Mouse (Mus musculus): ENCODE data around the gene Wfdc5. TPM values are rescaled to one million over a fixed set of nuclear protein-coding genes. Genes with fewer than 3 reads are reported as not detected.

Gene Wfdc5
- polyA plus RNA-seq, 1 experiment: not detected

- H3K4me3 ChIP-seq (ENCODE audit: insufficient read depth, low read length): no peak overlapping the region
- H3K4me1 ChIP-seq (ENCODE audit: control insufficient read depth, insufficient read depth, low read length): no peaks in the 10 kb centered on the region
- no peak overlapping the region for H3K27ac ChIP-seq (ENCODE audit: insufficient read depth, low read depth, low read length)
- TF ChIP-seq POLR2A (IDR thresholded peaks at IDR 0.05; ENCODE audit: borderline replicate concordance, low read depth, low read length) (no peak), CTCF (IDR thresholded peaks at IDR 0.05; ENCODE audit: low read depth, low read length) (no peak)
Measured at GRCm38 (mm10) chr2:164135367-164135766, 47.2 kb downstream of the Wfdc5 start.

GRCm38 (mm10) chr2:164134563-164134962 is 48.0 kb downstream of the Wfdc5 start:
- no peak for TF ChIP-seq POLR2A (IDR thresholded peaks at IDR 0.05; ENCODE audit: borderline replicate concordance, low read depth, low read length)
- TF ChIP-seq CTCF (IDR thresholded peaks at IDR 0.05; ENCODE audit: low read depth, low read length): no peak
- Histone ChIP-seq H3K27ac (ENCODE audit: insufficient read depth, low read depth, low read length) (no peak overlapping the region), H3K4me3 (ENCODE audit: insufficient read depth, low read length) (no peak overlapping the region), H3K4me1 (ENCODE audit: control insufficient read depth, insufficient read depth, low read length) (no peaks in the 10 kb centered on the region)

GRCm38 (mm10) chr2:164131586-164131985 is 51.0 kb downstream of the Wfdc5 start:
- Histone ChIP-seq H3K4me1 (ENCODE audit: control insufficient read depth, insufficient read depth, low read length) (no peaks in the 10 kb centered on the region), H3K4me3 (ENCODE audit: insufficient read depth, low read length) (no peak overlapping the region), H3K27ac (ENCODE audit: insufficient read depth, low read depth, low read length) (no peak overlapping the region)
- TF ChIP-seq CTCF (IDR thresholded peaks at IDR 0.05; ENCODE audit: low read depth, low read length): no peak
- TF ChIP-seq POLR2A (IDR thresholded peaks at IDR 0.05; ENCODE audit: borderline replicate concordance, low read depth, low read length): no peak

- TF ChIP-seq POLR2A (IDR thresholded peaks at IDR 0.05; ENCODE audit: borderline replicate concordance, low read depth, low read length) (no peak), CTCF (IDR thresholded peaks at IDR 0.05; ENCODE audit: low read depth, low read length) (no peak)
- Histone ChIP-seq H3K27ac (ENCODE audit: insufficient read depth, low read depth, low read length) (no peak overlapping the region), H3K4me3 (ENCODE audit: insufficient read depth, low read length) (no peak overlapping the region), H3K4me1 (ENCODE audit: control insufficient read depth, insufficient read depth, low read length) (no peaks in the 10 kb centered on the region)
Measured at GRCm38 (mm10) chr2:164128576-164129411, 53.7 kb downstream of the Wfdc5 start.

GRCm38 (mm10) chr2:164127297-164127696 is 55.2 kb downstream of the Wfdc5 start:
- Histone ChIP-seq H3K4me1 (ENCODE audit: control insufficient read depth, insufficient read depth, low read length) (no peaks in the 10 kb centered on the region), H3K4me3 (ENCODE audit: insufficient read depth, low read length) (no peak overlapping the region), H3K27ac (ENCODE audit: insufficient read depth, low read depth, low read length) (no peak overlapping the region)
- TF ChIP-seq CTCF (IDR thresholded peaks at IDR 0.05; ENCODE audit: low read depth, low read length) (no peak), POLR2A (IDR thresholded peaks at IDR 0.05; ENCODE audit: borderline replicate concordance, low read depth, low read length) (no peak)

GRCm38 (mm10) chr2:164126533-164126955 is 56.0 kb downstream of the Wfdc5 start:
- Histone ChIP-seq H3K4me1 (ENCODE audit: control insufficient read depth, insufficient read depth, low read length) (no peaks in the 10 kb centered on the region), H3K4me3 (ENCODE audit: insufficient read depth, low read length) (no peak overlapping the region), H3K27ac (ENCODE audit: insufficient read depth, low read depth, low read length) (no peak overlapping the region)
- no peak for TF ChIP-seq CTCF (IDR thresholded peaks at IDR 0.05; ENCODE audit: low read depth, low read length)
- TF ChIP-seq POLR2A (IDR thresholded peaks at IDR 0.05; ENCODE audit: borderline replicate concordance, low read depth, low read length): no peak

Other genes starting within 250 kb of the Wfdc5 start
- 157 and 160 TPM in 2 replicates for gene Ywhab, start 187.8 kb downstream of the Wfdc5 start, polyA plus RNA-seq (2012; ENCODE audit: insufficient read depth, insufficient read length, missing spikeins)
- gene Pabpc1l, start 157.3 kb downstream of the Wfdc5 start, polyA plus RNA-seq (2012; ENCODE audit: insufficient read depth, insufficient read length, missing spikeins): 2.5 and 3.2 TPM in 2 replicates
- 69.9 and 82.6 TPM in 2 replicates for gene Stk4, start 112.4 kb downstream of the Wfdc5 start, polyA plus RNA-seq (2012; ENCODE audit: insufficient read depth, insufficient read length, missing spikeins)
- 60.6 and 63.8 TPM in 2 replicates for gene Tomm34, start 111.6 kb downstream of the Wfdc5 start, polyA plus RNA-seq (2012; ENCODE audit: insufficient read depth, insufficient read length, missing spikeins)
- not detected in 2 replicates for gene Kcns1, start 11.6 kb downstream of the Wfdc5 start, polyA plus RNA-seq (2012; ENCODE audit: insufficient read depth, insufficient read length, missing spikeins)
- gene Wfdc12, start 7.9 kb upstream of the Wfdc5 start, polyA plus RNA-seq (2012; ENCODE audit: insufficient read depth, insufficient read length, missing spikeins): not detected in 2 replicates
- not detected in 2 replicates for gene Wfdc15a, start 17.4 kb upstream of the Wfdc5 start, polyA plus RNA-seq (2012; ENCODE audit: insufficient read depth, insufficient read length, missing spikeins)
- not detected in 2 replicates for gene Wfdc15b, start 38.9 kb upstream of the Wfdc5 start, polyA plus RNA-seq (2012; ENCODE audit: insufficient read depth, insufficient read length, missing spikeins)
- not detected in 2 replicates for gene Svs2, start 55.7 kb upstream of the Wfdc5 start, polyA plus RNA-seq (2012; ENCODE audit: insufficient read depth, insufficient read length, missing spikeins)
- not detected in 2 replicates for gene Svs3b, start 73.9 kb upstream of the Wfdc5 start, polyA plus RNA-seq (2012; ENCODE audit: insufficient read depth, insufficient read length, missing spikeins)
- gene Svs4, start 95.7 kb upstream of the Wfdc5 start, polyA plus RNA-seq (2012; ENCODE audit: insufficient read depth, insufficient read length, missing spikeins): not detected in 2 replicates
- gene Svs3a, start 106.5 kb upstream of the Wfdc5 start, polyA plus RNA-seq (2012; ENCODE audit: insufficient read depth, insufficient read length, missing spikeins): not detected in 2 replicates
- gene Svs6, start 134.0 kb upstream of the Wfdc5 start, polyA plus RNA-seq (2012; ENCODE audit: insufficient read depth, insufficient read length, missing spikeins): not detected in 2 replicates
- not detected in 2 replicates for gene Svs5, start 150.0 kb upstream of the Wfdc5 start, polyA plus RNA-seq (2012; ENCODE audit: insufficient read depth, insufficient read length, missing spikeins)
- gene Slpi, start 206.4 kb upstream of the Wfdc5 start, polyA plus RNA-seq (2012; ENCODE audit: insufficient read depth, insufficient read length, missing spikeins): 2.1 and 2.3 TPM in 2 replicates
- not detected in 2 replicates for gene Rbpjl, start 220.4 kb upstream of the Wfdc5 start, polyA plus RNA-seq (2012; ENCODE audit: insufficient read depth, insufficient read length, missing spikeins)
- gene Matn4, start 222.4 kb upstream of the Wfdc5 start, polyA plus RNA-seq (2012; ENCODE audit: insufficient read depth, insufficient read length, missing spikeins): not detected in 2 replicates